Mouse (Mus musculus) CH12.LX (cell line): ENCODE measurements around the gene Ninj1. TPM values are rescaled to one million over a fixed set of nuclear protein-coding genes. Genes with fewer than 3 reads are reported as not detected.

Source experiments
- DNase-seq: peaks from one replicate; pipeline ENCODE4 v3.0.0-alpha.2; 2013; ENCODE audit errors: extremely low read depth
- H3K27ac ChIP-seq: 2 replicates; pipeline ENCODE4 v1.5.1; 2012; ENCODE audit warnings: low read depth, mild to moderate bottlenecking, control low read depth, moderate library complexity; ENCODE audit not compliant: insufficient read depth
- H3K27me3 ChIP-seq: replicated peaks from 2 replicates; pipeline ENCODE3; 2012; ENCODE audit warnings: inconsistent platforms
- H3K36me3 ChIP-seq, 2 experiments: replicated peaks in 1 of 2; 2 replicates each; pipeline versions ENCODE3 to v1.6.1; 2012; ENCODE audit warnings: inconsistent platforms in 1 of 2, low read length in 1 of 2, mild to moderate bottlenecking in 1 of 2, mixed read lengths in 1 of 2, moderate library complexity in 1 of 2; ENCODE audit not compliant: control insufficient read depth in 1 of 2, insufficient read depth in 1 of 2
- H3K4me1 ChIP-seq, 2 experiments: 2 replicates each; pipeline ENCODE4 v1.6.1; 2012; ENCODE audit warnings: inconsistent platforms in 1 of 2, moderate library complexity in 1 of 2; ENCODE audit not compliant: insufficient read depth in 2 of 2, control insufficient read depth in 1 of 2
- H3K4me2 ChIP-seq: 2 replicates; pipeline ENCODE4 v1.6.1; 2012; ENCODE audit warnings: low read depth, mild to moderate bottlenecking, control low read depth; ENCODE audit not compliant: poor library complexity, insufficient read depth, severe bottlenecking
- H3K4me3 ChIP-seq, 3 experiments: fragments of 150-350 bp in 1 of 3; sonication (generic) in 1 of 3; replicated peaks in 1 of 3; 2 replicates each; pipeline versions ENCODE3 to v1.5.1; 2011 to 2012; ENCODE audit warnings: low read depth in 2 of 3, low read length in 2 of 3, mild to moderate bottlenecking in 2 of 3, moderate library complexity in 2 of 3, control low read depth in 1 of 3, improper control_type of control experiment in 1 of 3, inconsistent platforms in 1 of 3, mixed read lengths in 1 of 3; ENCODE audit not compliant: poor library complexity in 1 of 3
- H3K79me2 ChIP-seq: replicated peaks from 2 replicates; pipeline ENCODE4 v1.6.1; 2012; ENCODE audit warnings: mild to moderate bottlenecking, moderate library complexity; ENCODE audit not compliant: control insufficient read depth, poor library complexity, insufficient read depth, severe bottlenecking; ENCODE audit errors: extremely low read depth
- H3K9ac ChIP-seq: 2 replicates; pipeline ENCODE4 v1.6.1; 2012; ENCODE audit warnings: low read depth, mild to moderate bottlenecking, control low read depth, moderate library complexity; ENCODE audit not compliant: insufficient read depth
- H3K9me3 ChIP-seq: replicated peaks from 2 replicates; pipeline ENCODE3; 2012; ENCODE audit warnings: low read length, inconsistent platforms, mixed read lengths
- BHLHE40 ChIP-seq: IDR thresholded peaks from 2 replicates; pipeline ENCODE4 v1.6.1; 2011; ENCODE audit warnings: mild to moderate bottlenecking, low read depth, low read length, improper control_type of control experiment
- CHD2 ChIP-seq: IDR thresholded peaks from 2 replicates; pipeline ENCODE4 v1.6.1; 2011; ENCODE audit warnings: low read length, improper control_type of control experiment
- CTCF ChIP-seq, 2 experiments: IDR thresholded peaks in 1 of 2; conservative IDR thresholded peaks in 1 of 2; 2 replicates each; pipeline ENCODE4 v1.5.1; 2011 to 2012; ENCODE audit warnings: low read depth in 2 of 2, low read length in 2 of 2, improper control_type of control experiment in 1 of 2, inconsistent platforms in 1 of 2, mild to moderate bottlenecking in 1 of 2, moderate library complexity in 1 of 2
- ELF1 ChIP-seq: IDR thresholded peaks from 2 replicates; pipeline ENCODE4 v1.6.1; 2014; ENCODE audit warnings: low read depth, mild to moderate bottlenecking, inconsistent platforms, low read length, improper control_type of control experiment
- EP300 ChIP-seq: IDR thresholded peaks from 2 replicates; pipeline ENCODE4 v1.6.1; 2011; ENCODE audit warnings: low read length, improper control_type of control experiment
- ETS1 ChIP-seq: conservative IDR thresholded peaks from 2 replicates; pipeline ENCODE4 v1.6.1; 2012; ENCODE audit warnings: low read depth, mild to moderate bottlenecking, inconsistent platforms, low read length, improper control_type of control experiment, moderate library complexity
- GABPA ChIP-seq: IDR thresholded peaks from 2 replicates; pipeline ENCODE4 v1.6.1; 2012; ENCODE audit warnings: low read depth, low read length, improper control_type of control experiment, inconsistent platforms; ENCODE audit not compliant: insufficient replicate concordance
- HCFC1 ChIP-seq: IDR thresholded peaks from 2 replicates; pipeline ENCODE4 v1.6.1; 2012; ENCODE audit warnings: low read depth, mild to moderate bottlenecking, inconsistent platforms, low read length, improper control_type of control experiment
- IRF4 ChIP-seq: IDR thresholded peaks from 2 replicates; pipeline ENCODE4 v1.6.1; 2014; ENCODE audit warnings: low read depth, mild to moderate bottlenecking, inconsistent platforms, low read length, improper control_type of control experiment
- JUN ChIP-seq: IDR thresholded peaks from 2 replicates; pipeline ENCODE4 v1.6.1; 2011; ENCODE audit warnings: low read depth, mild to moderate bottlenecking, low read length, improper control_type of control experiment, moderate library complexity; ENCODE audit not compliant: insufficient read depth
- JUND ChIP-seq: conservative IDR thresholded peaks from 2 replicates; pipeline ENCODE4 v1.6.1; 2011; ENCODE audit warnings: low read depth, low read length, improper control_type of control experiment
- MAFK ChIP-seq: IDR thresholded peaks from 2 replicates; pipeline ENCODE4 v1.6.1; 2011; ENCODE audit warnings: low read length, improper control_type of control experiment; ENCODE audit not compliant: insufficient replicate concordance
- MAX ChIP-seq: IDR thresholded peaks from 2 replicates; pipeline ENCODE4 v1.6.1; 2011; ENCODE audit warnings: low read length, improper control_type of control experiment
- MEF2A ChIP-seq: IDR thresholded peaks from 2 replicates; pipeline ENCODE4 v1.6.1; 2014; ENCODE audit warnings: low read depth, mild to moderate bottlenecking, inconsistent platforms, low read length, improper control_type of control experiment, borderline replicate concordance
- MXI1 ChIP-seq: IDR thresholded peaks from 2 replicates; pipeline ENCODE4 v1.6.1; 2011; ENCODE audit warnings: mild to moderate bottlenecking, low read depth, low read length, improper control_type of control experiment
- MYC ChIP-seq: IDR thresholded peaks from 2 replicates; pipeline ENCODE4 v1.6.1; 2011; ENCODE audit warnings: low read depth, mild to moderate bottlenecking, improper control_type of control experiment, low read length
- NELFE ChIP-seq: IDR thresholded peaks from 2 replicates; pipeline ENCODE4 v1.6.1; 2011; ENCODE audit warnings: low read depth, low read length, improper control_type of control experiment
- NRF1 ChIP-seq: IDR thresholded peaks from 2 replicates; pipeline ENCODE4 v1.6.1; 2014; ENCODE audit warnings: low read depth, mild to moderate bottlenecking, inconsistent platforms, low read length, improper control_type of control experiment, moderate library complexity
- PAX5 ChIP-seq: IDR thresholded peaks from 2 replicates; pipeline ENCODE4 v1.6.1; 2012; ENCODE audit warnings: low read length, inconsistent platforms, mixed read lengths
- POLR2AphosphoS2 ChIP-seq: IDR thresholded peaks from 2 replicates; pipeline ENCODE4 v1.6.1; 2011; ENCODE audit warnings: low read depth, low read length, improper control_type of control experiment
- RAD21 ChIP-seq: IDR thresholded peaks from 2 replicates; pipeline ENCODE4 v1.6.1; 2011; ENCODE audit warnings: low read depth, mild to moderate bottlenecking, low read length, improper control_type of control experiment, moderate library complexity
- RCOR1 ChIP-seq: conservative IDR thresholded peaks from 2 replicates; pipeline ENCODE4 v1.6.1; 2012; ENCODE audit warnings: low read depth, mild to moderate bottlenecking, inconsistent platforms, low read length, improper control_type of control experiment
- SMC3 ChIP-seq: IDR thresholded peaks from 2 replicates; pipeline ENCODE4 v1.6.1; 2011; ENCODE audit warnings: low read depth, low read length, improper control_type of control experiment
- TBP ChIP-seq: conservative IDR thresholded peaks from 2 replicates; pipeline ENCODE4 v1.6.1; 2011; ENCODE audit warnings: low read depth, low read length, improper control_type of control experiment
- TCF12 ChIP-seq: IDR thresholded peaks from 2 replicates; pipeline ENCODE4 v1.6.1; 2014; ENCODE audit warnings: low read depth, mild to moderate bottlenecking, inconsistent platforms, low read length, improper control_type of control experiment
- UBTF ChIP-seq: IDR thresholded peaks from 2 replicates; pipeline ENCODE4 v1.6.1; 2012; ENCODE audit warnings: low read depth, mild to moderate bottlenecking, inconsistent platforms, low read length, improper control_type of control experiment, moderate library complexity
- USF2 ChIP-seq: conservative IDR thresholded peaks from 2 replicates; pipeline ENCODE4 v1.6.1; 2011; ENCODE audit warnings: low read depth, low read length, improper control_type of control experiment
- ZC3H11A ChIP-seq: IDR thresholded peaks from 2 replicates; pipeline ENCODE4 v1.6.1; 2012; ENCODE audit warnings: low read depth, mild to moderate bottlenecking, inconsistent platforms, low read length, improper control_type of control experiment
- ZKSCAN1 ChIP-seq: IDR thresholded peaks from 2 replicates; pipeline ENCODE4 v1.6.1; 2012; ENCODE audit warnings: low read depth, inconsistent platforms, low read length, improper control_type of control experiment, borderline replicate concordance
- ZNF384 ChIP-seq: IDR thresholded peaks from 2 replicates; pipeline ENCODE4 v1.6.1; 2012; ENCODE audit warnings: low read depth, low read length, improper control_type of control experiment, inconsistent platforms
- dilution Hi-C: fragments of 300-500 bp; cut with MboI; formaldehyde crosslinking; loops from 2 replicates; pipeline ENCODE4 v1.14.3; 2020; ENCODE audit warnings: low sequenced_read_pairs; ENCODE audit not compliant: extremely low pct_unique_long_range_greater_than_20kb, extremely low pct_ligation_motif_present
- in situ Hi-C: fragments of 300-500 bp; cut with MboI; formaldehyde crosslinking; loops from 3 replicates; pipeline ENCODE4 v1.14.3; 2019; ENCODE audit warnings: low sequenced_read_pairs, low pct_ligation_motif_present, low pct_unique_long_range_greater_than_20kb, mixed read lengths
- polyA plus RNA-seq: library from polyadenylated mRNA; unstranded; fragments of >175 nt; gene quantifications from 2 replicates; pipeline ENCODE4 v1.2.1, GENCODE M21; 2012; ENCODE audit warnings: low read depth; ENCODE audit not compliant: insufficient read length
- total RNA-seq, 2 experiments: library from RNA; depleted of rRNA; stranded (reverse); fragments of 300-350 nt in 1 of 2; fragments of >200 nt in 1 of 2; gene quantifications; 2 replicates each; pipeline ENCODE4 v1.2.3; 2012 to 2014

Gene Ninj1
- total and polyA plus RNA-seq, 3 experiments, result 12.7 to 25.2 (median 21.2) TPM

DNA sequence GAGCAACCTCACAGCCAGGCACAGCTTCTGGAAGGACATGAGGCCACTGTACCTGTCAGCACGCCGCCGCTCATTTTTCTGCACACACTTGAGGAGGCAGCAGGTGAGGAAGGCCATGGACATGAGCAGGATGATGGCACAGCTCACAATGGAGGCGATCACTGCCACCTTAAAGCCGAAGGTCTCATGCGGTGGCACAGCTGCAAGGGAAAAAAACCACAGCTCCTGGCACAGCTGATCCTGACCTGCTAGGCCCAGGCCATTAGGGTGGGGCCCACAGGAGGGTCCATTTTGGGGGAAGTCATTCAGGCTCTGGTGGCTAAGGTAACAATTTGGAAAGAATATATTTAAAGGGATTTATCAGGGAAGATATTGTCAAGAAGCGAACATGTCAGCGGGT lies 51.5 kb downstream of the Ninj1 start:
- dilution Hi-C loops, result no loop called here
- peaks cover 9% of the 10 kb centered on the region for H3K9me3 ChIP-seq
- TF ChIP-seq JUN (no peak), MEF2A (no peak), HCFC1 (no peak), RAD21 (no peak), RCOR1 (no peak), IRF4 (no peak), BHLHE40 (no peak), JUND (no peak), MAX (no peak), ZKSCAN1 (no peak), MAFK (no peak), MYC (no peak), ETS1 (no peak), USF2 (no peak), PAX5 (no peak), ZC3H11A (no peak)
- TF ChIP-seq, all 38 proteins: peak for 0
- no peaks in the 10 kb centered on the region for H3K79me2 ChIP-seq
- no peak overlapping the region for H3K4me3 ChIP-seq
- H3K9ac ChIP-seq, result no peak overlapping the region
- no peaks in the 10 kb centered on the region for H3K27me3 ChIP-seq
- peaks cover 6 to 46% of the 10 kb centered on the region in 2 experiments for H3K36me3 ChIP-seq
- no peak for DNase-seq
- H3K4me1 ChIP-seq, result peaks cover 14 to 42% of the 10 kb centered on the region in 2 experiments
- in situ Hi-C loops, result no loop called here
- no peak overlapping the region for H3K27ac ChIP-seq
- H3K4me2 ChIP-seq, result no peak overlapping the region

DNA sequence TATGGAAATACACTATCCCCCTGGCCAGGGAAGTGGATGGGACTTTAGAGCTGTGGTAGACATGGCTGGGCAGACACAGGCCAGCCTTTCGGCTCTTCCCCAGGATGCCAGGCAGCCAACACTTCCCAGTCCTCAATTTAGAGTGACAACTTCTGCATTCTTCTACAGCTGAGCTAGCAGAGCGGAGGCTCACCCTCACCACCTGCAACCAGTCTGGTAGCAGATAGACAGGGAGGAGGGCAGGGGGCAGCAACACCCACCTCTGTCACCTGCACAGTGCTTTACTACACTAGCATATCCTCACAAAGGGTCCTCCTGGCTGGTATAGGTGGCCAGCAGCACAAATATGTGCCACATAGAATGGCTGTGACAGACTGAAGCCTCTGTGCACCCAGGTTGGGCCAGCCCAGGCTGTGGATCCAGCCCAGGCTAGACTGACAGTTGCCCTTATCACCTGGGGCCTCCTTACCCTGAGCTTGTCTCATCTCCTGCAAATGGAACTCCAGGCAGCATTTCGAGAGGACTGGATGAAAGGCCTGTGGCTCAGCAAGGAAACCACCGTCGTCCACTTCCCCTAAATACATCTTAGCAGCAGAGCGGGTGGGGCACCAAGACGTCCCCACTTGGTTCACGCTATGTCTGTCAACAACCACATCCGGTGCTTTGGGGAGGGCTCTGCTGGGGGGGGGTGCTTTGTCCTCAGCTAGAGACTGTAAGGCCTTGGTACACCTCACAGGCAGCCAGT lies 55.2 kb downstream of the Ninj1 start:
- Histone ChIP-seq H3K9me3 (peaks cover 9% of the 10 kb centered on the region), H3K4me3 (peak overlapping the region; percentile 36 to 50 (median 44)), H3K27me3 (no peaks in the 10 kb centered on the region), H3K36me3 (peaks cover 6 to 26% of the 10 kb centered on the region in 2 experiments), H3K9ac (peak overlapping the region; percentile 24; the same call in 1 of the 2 replicates), H3K4me1 (peaks cover 14 to 46% of the 10 kb centered on the region in 2 experiments), H3K4me2 (peak overlapping the region; percentile 30), H3K79me2 (no peaks in the 10 kb centered on the region), H3K27ac (peak overlapping the region; percentile 79)
- DNase-seq, result peak; percentile 91
- in situ Hi-C loops (no loop called here), dilution Hi-C loops (no loop called here)
- no peak for TF ChIP-seq NRF1
- TF ChIP-seq EP300, result peak; percentile 72; the same call in 1 of the 2 replicates
- TF ChIP-seq BHLHE40, result peak; percentile 43; the same call in 1 of the 2 replicates
- TF ChIP-seq MYC, result no peak
- no peak for TF ChIP-seq GABPA
- no peak for TF ChIP-seq NELFE
- 0 out of 2 replicates have a peak, but pooled peaks have one; percentile 30 for TF ChIP-seq MXI1
- TF ChIP-seq POLR2AphosphoS2, result no peak
- TF ChIP-seq SMC3, result no peak
- no peak for TF ChIP-seq UBTF
- TF ChIP-seq PAX5, result no peak
- peak; percentile 83; the same call in 1 of the 2 replicates for TF ChIP-seq MEF2A
- TF ChIP-seq CTCF (conservative IDR thresholded peaks at IDR 0.05 in 1 of 2, IDR thresholded peaks at IDR 0.05 in 1 of 2; ENCODE audit: low read depth in 2 of 2, low read length in 2 of 2), result no peak
- no peak for TF ChIP-seq ZNF384
- TF ChIP-seq USF2, result no peak; the same call in 1 of the 2 replicates
- TF ChIP-seq TBP, result peak; percentile 64; the same call in 1 of the 2 replicates
- peak; percentile 49; the same call in 1 of the 2 replicates for TF ChIP-seq CHD2
- TF ChIP-seq ELF1, result peak; percentile 55; the same call in 1 of the 2 replicates
- TF ChIP-seq TCF12, result peak; percentile 70; the same call in 1 of the 2 replicates
- TF ChIP-seq MAFK, result no peak
